8 mouse cellular contexts compared by ENCODE assay signal in the genomic region with DNA sequence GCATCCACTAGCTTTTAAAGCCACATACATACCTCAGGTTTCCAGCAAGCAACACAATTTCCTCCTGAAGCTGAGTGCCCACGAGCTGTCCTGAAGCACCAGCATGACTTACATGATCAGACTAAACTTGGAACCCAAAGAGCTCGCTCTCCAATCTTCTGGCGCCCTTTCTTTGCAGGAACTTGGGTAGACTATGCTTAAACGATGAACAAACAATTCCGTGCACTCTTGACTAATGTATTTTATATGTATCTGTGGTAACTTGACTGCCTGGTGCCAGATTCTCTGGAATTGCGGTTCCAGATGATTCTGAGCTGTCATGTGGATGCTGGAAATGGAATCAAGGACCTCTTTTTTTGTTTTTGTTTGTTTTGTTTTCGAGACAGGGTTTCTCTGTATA. TPM values are rescaled to one million over a fixed set of nuclear protein-coding genes. Genes with fewer than 3 reads are reported as not detected.
DNase-seq lines count a peak whose midpoint lies in the region; ATAC-seq and TF ChIP-seq lines count a peak whose summit lies in the region.

No protein-coding gene starts in this region.

- peak overlapping the region; percentile 71 for H3K4me3 ChIP-seq in heart, embryonic 12.5 days
- H3K4me3 ChIP-seq in ES-Bruce4 (ENCODE audit: low read depth, low read length), result peak overlapping the region; percentile 89
- peak overlapping the region; percentile 66; the same call in 1 of the 2 replicates for H3K4me3 ChIP-seq in forebrain, postnatal 0 days (ENCODE audit: low read depth, low read length)
- H3K4me3 ChIP-seq in midbrain, embryonic 10.5 days, result peak overlapping the region; percentile 70

- no peaks in the 10 kb centered on the region for H3K27me3 ChIP-seq in heart, embryonic 12.5 days (replicated peaks)
- H3K27me3 ChIP-seq in ES-Bruce4 (ENCODE audit: control insufficient read depth, insufficient read depth, low read length, poor library complexity, severe bottlenecking), result no peaks in the 10 kb centered on the region
- H3K27me3 ChIP-seq in forebrain, postnatal 0 days (ENCODE audit: insufficient read depth, low read length), result no peaks in the 10 kb centered on the region
- no peaks in the 10 kb centered on the region for H3K27me3 ChIP-seq in midbrain, embryonic 10.5 days (ENCODE audit: low read depth, poor library complexity, severe bottlenecking)

- no peak for ATAC-seq in heart, embryonic 12.5 days (ENCODE audit: insufficient number of reproducible peaks, low FRiP score)
- ATAC-seq in forebrain, postnatal 0 days, result no peak

- peak overlapping the region; percentile 89 for H3K4me2 ChIP-seq in heart, embryonic 12.5 days
- H3K4me2 ChIP-seq in forebrain, postnatal 0 days (ENCODE audit: low read depth), result peak overlapping the region; percentile 57

- TF ChIP-seq CTCF in ES-Bruce4 (IDR thresholded peaks at IDR 0.05; ENCODE audit: low read depth, low read length), result no peak
- no peak for TF ChIP-seq CTCF in forebrain, postnatal 0 days (IDR thresholded peaks at IDR 0.05; ENCODE audit: low read depth)

- 27% methylated on average over 7 of the region's 7 CpGs for WGBS in heart, embryonic 12.5 days
- 31% methylated on average over 7 of the region's 7 CpGs for WGBS in forebrain, postnatal 0 days
- WGBS in midbrain, embryonic 10.5 days, result 36% methylated on average over 7 of the region's 7 CpGs

- TF ChIP-seq EP300 in ES-Bruce4 (IDR thresholded peaks at IDR 0.05; ENCODE audit: insufficient read depth, low read depth, low read length), result no peak

- peak overlapping the region; percentile 86; the same call in 1 of the 2 replicates for H3K27ac ChIP-seq in heart, embryonic 12.5 days (ENCODE audit: poor library complexity, severe bottlenecking)
- H3K27ac ChIP-seq in ES-Bruce4 (ENCODE audit: insufficient read depth, low read length), result no peak overlapping the region
- no peak overlapping the region for H3K27ac ChIP-seq in forebrain, postnatal 0 days (ENCODE audit: low read depth, low read length)
- H3K27ac ChIP-seq in midbrain, embryonic 10.5 days (replicated peaks), result peak overlapping the region; percentile 88; the same call in 1 of the 2 replicates

- TF ChIP-seq POLR2A in ES-Bruce4 (IDR thresholded peaks at IDR 0.05; ENCODE audit: insufficient read depth, low read length), result no peak

- peaks cover 25% of the 10 kb centered on the region for H3K4me1 ChIP-seq in heart, embryonic 12.5 days (replicated peaks)
- no peaks in the 10 kb centered on the region for H3K4me1 ChIP-seq in ES-Bruce4 (ENCODE audit: control insufficient read depth, insufficient read depth, low read length)
- H3K4me1 ChIP-seq in forebrain, postnatal 0 days (ENCODE audit: insufficient read depth), result 0 out of 2 replicates have a peak, but pooled peaks cover 9% of the 10 kb centered on the region
- H3K4me1 ChIP-seq in midbrain, embryonic 10.5 days, result peaks cover 30% of the 10 kb centered on the region

- H3K9me3 ChIP-seq in heart, embryonic 12.5 days (replicated peaks), result no peaks in the 10 kb centered on the region
- H3K9me3 ChIP-seq in ES-Bruce4 (replicated peaks; ENCODE audit: control insufficient read depth, insufficient read depth, low read length, poor library complexity, severe bottlenecking), result no peaks in the 10 kb centered on the region
- H3K9me3 ChIP-seq in forebrain, postnatal 0 days (ENCODE audit: low read length), result no peaks in the 10 kb centered on the region
- no peaks in the 10 kb centered on the region for H3K9me3 ChIP-seq in midbrain, embryonic 10.5 days (replicated peaks)

- DNase-seq in heart, adult 8-10 months (ENCODE audit: low spot score), result no peak
- DNase-seq in forebrain, postnatal 0 days, result peak; percentile 18
- no peak for DNase-seq in midbrain, embryonic 10.5 days (ENCODE audit: low spot score)
- no peak for DNase-seq in urinary bladder, postnatal 10 days (ENCODE audit: low spot score)
- DNase-seq in yolk sac, embryonic 10.5 days (ENCODE audit: low spot score), result no peak
- DNase-seq in lung, postnatal 10 days, result no peak

- H3K9ac ChIP-seq in heart, embryonic 12.5 days, result peak overlapping the region; percentile 75
- peak overlapping the region; percentile 83 for H3K9ac ChIP-seq in ES-Bruce4 (ENCODE audit: low read depth, poor library complexity, severe bottlenecking)
- peak overlapping the region; percentile 68 for H3K9ac ChIP-seq in forebrain, postnatal 0 days

- peaks cover 46% of the 10 kb centered on the region for H3K36me3 ChIP-seq in heart, embryonic 12.5 days
- peaks cover 17% of the 10 kb centered on the region for H3K36me3 ChIP-seq in ES-Bruce4 (ENCODE audit: control insufficient read depth, insufficient read depth, low read length, poor library complexity, severe bottlenecking)
- peaks cover 47% of the 10 kb centered on the region for H3K36me3 ChIP-seq in forebrain, postnatal 0 days (ENCODE audit: insufficient read depth)
- H3K36me3 ChIP-seq in midbrain, embryonic 10.5 days, result peaks cover 60% of the 10 kb centered on the region

RNA-seq across cellular contexts. Expression of a gene that starts 1.0 kb away (rescaled TPM):
- 16.6 and 18.3 TPM in 2 replicates for polyA plus RNA-seq in heart, embryonic 12.5 days (2016; fragmentation: Nextera tagmentation; extraction: Ambion mirVana)
- 10 to 100 TPM; 12.5 to 15.0 (median 14.0) TPM for total RNA-seq in heart, adult 8-10 months (2022)
- polyA plus RNA-seq in ES-Bruce4 (2011; ENCODE audit: insufficient read depth, insufficient read length, low read depth, missing spikeins), result 30.6 and 39.5 TPM in 2 replicates
- total RNA-seq in forebrain, postnatal 0 days (2014; rRNA removed), result 34.5 and 38.5 TPM in 2 replicates
- 16.2 and 19.8 TPM in 2 replicates for polyA plus RNA-seq in forebrain, postnatal 0 days (2015; fragmentation: Nextera tagmentation; extraction: Ambion mirVana)
- polyA plus RNA-seq in midbrain, embryonic 10.5 days (2016; fragmentation: Nextera tagmentation; extraction: Ambion mirVana), result 27.4 and 30.3 TPM in 2 replicates

RNA-seq across cellular contexts. Expression of a gene that starts 24.5 kb away (rescaled TPM):
- polyA plus RNA-seq in heart, embryonic 12.5 days (2016; fragmentation: Nextera tagmentation; extraction: Ambion mirVana), result 42.7 and 44.2 TPM in 2 replicates
- total RNA-seq in heart, adult 8-10 months (2022), result 10 to 100 TPM; 22.9 to 24.5 (median 23.3) TPM
- polyA plus RNA-seq in ES-Bruce4 (2011; ENCODE audit: insufficient read depth, insufficient read length, low read depth, missing spikeins), result 27.8 and 29.7 TPM in 2 replicates
- total RNA-seq in forebrain, postnatal 0 days (2014; rRNA removed), result 121 and 134 TPM in 2 replicates
- polyA plus RNA-seq in forebrain, postnatal 0 days (2015; fragmentation: Nextera tagmentation; extraction: Ambion mirVana), result 92.7 and 105 TPM in 2 replicates
- 91.4 and 91.7 TPM in 2 replicates for polyA plus RNA-seq in midbrain, embryonic 10.5 days (2016; fragmentation: Nextera tagmentation; extraction: Ambion mirVana)

RNA-seq across cellular contexts. Expression of a gene that starts 51.8 kb away (rescaled TPM):
- 28.4 and 30.7 TPM in 2 replicates for polyA plus RNA-seq in heart, embryonic 12.5 days (2016; fragmentation: Nextera tagmentation; extraction: Ambion mirVana)
- total RNA-seq in heart, adult 8-10 months (2022), result 10 to 100 TPM; 75.1 to 88.9 (median 80.2) TPM
- polyA plus RNA-seq in ES-Bruce4 (2011; ENCODE audit: insufficient read depth, insufficient read length, low read depth, missing spikeins), result 38.4 and 39.3 TPM in 2 replicates
- total RNA-seq in forebrain, postnatal 0 days (2014; rRNA removed), result 62.2 and 64.4 TPM in 2 replicates
- 16.3 and 22.1 TPM in 2 replicates for polyA plus RNA-seq in forebrain, postnatal 0 days (2015; fragmentation: Nextera tagmentation; extraction: Ambion mirVana)
- 16.7 and 21.1 TPM in 2 replicates for polyA plus RNA-seq in midbrain, embryonic 10.5 days (2016; fragmentation: Nextera tagmentation; extraction: Ambion mirVana)

RNA-seq across cellular contexts. Expression of a gene that starts 52.4 kb away (rescaled TPM):
- polyA plus RNA-seq in heart, embryonic 12.5 days (2016; fragmentation: Nextera tagmentation; extraction: Ambion mirVana), result 284 and 317 TPM in 2 replicates
- total RNA-seq in heart, adult 8-10 months (2022), result 100 to 1,000 TPM; 221 to 257 (median 231) TPM
- 553 and 558 TPM in 2 replicates for polyA plus RNA-seq in ES-Bruce4 (2011; ENCODE audit: insufficient read depth, insufficient read length, low read depth, missing spikeins)
- total RNA-seq in forebrain, postnatal 0 days (2014; rRNA removed), result 290 and 323 TPM in 2 replicates
- 407 and 445 TPM in 2 replicates for polyA plus RNA-seq in forebrain, postnatal 0 days (2015; fragmentation: Nextera tagmentation; extraction: Ambion mirVana)
- 536 and 538 TPM in 2 replicates for polyA plus RNA-seq in midbrain, embryonic 10.5 days (2016; fragmentation: Nextera tagmentation; extraction: Ambion mirVana)

Comparison
In these comparisons a context has a peak if more than half of its experiments do, and no peak if none do; other contexts are left out.
1. H3K27ac ChIP-seq: peak in heart, embryonic 12.5 days (single experiment) and midbrain, embryonic 10.5 days (single experiment); none in ES-Bruce4 (single experiment) and forebrain, postnatal 0 days (single experiment).
2. Peak in every context shown above with its lines, with median percentiles within 50 percentile points of each other: H3K4me3 ChIP-seq and H3K9ac ChIP-seq.